Mouse (Mus musculus) spleen, adult 2 months (tissue): ENCODE data around the gene P2ry2.

ENCODE experiments used
- CTCF ChIP-seq: fragments of 200-500 bp; IDR thresholded peaks from 2 replicates; pipeline ENCODE4 v1.5.1; 2011; ENCODE audit warnings: mild to moderate bottlenecking, inconsistent platforms; ENCODE audit not compliant: insufficient read depth, insufficient read length, insufficient replicate concordance; ENCODE audit errors: extremely low read depth
- POLR2A ChIP-seq: fragments of 200-500 bp; IDR thresholded peaks from 2 replicates; pipeline ENCODE4 v1.6.1; 2011; ENCODE audit warnings: low read depth, low read length, inconsistent platforms

DNA sequence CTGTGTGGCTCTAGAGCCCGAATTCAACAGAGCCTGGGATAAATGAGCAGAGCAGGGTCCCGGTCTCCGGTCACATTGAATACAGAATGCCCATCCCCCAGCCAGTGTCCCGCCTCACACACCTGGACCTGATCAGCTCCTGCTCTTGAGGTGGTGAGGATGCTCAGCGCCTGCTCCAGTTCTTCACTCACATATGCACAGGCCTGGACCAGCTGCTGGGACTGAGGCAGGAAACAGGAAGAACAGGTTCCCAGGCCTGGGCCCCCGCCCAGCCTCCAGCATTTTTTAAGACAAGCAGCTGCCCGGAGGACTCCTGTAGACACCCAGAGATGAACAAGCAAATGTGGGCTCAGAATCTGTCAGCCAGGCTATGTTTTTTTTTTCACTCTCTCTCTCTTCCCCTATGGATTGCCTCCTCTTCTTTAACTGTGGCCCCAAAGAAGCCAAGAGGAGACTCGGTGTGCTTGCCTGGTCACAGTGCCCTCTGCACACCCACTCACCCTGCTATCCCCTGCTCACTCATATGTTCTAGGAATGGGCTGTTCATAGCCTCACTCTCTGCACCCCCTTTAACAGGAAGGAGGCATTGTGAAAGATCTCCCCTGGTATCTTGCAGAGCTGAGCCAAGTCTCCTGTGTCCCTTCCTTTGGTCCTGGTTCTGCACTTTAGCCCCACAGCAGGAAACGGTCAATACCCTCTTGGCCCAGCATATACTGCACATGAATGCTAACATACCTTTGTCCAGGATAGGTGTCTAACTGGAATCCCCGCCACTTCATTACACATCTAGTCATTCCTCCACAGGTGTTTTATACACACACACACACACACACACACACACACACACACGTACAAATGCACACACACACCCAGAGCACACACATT, 9.0 kb downstream of the P2ry2 start:
- TF ChIP-seq POLR2A (no peak), CTCF (no peak)
